Mouse (Mus musculus) right cerebral cortex, adult 2 months (tissue): ENCODE data around the gene Trak1.

ENCODE experiments used
- DNase-seq, 2 experiments: peaks; one replicate each; pipeline ENCODE4 v3.0.0; 2021 to 2022; ENCODE audit warnings: low spot score in 2 of 2

Gene Trak1

DNA sequence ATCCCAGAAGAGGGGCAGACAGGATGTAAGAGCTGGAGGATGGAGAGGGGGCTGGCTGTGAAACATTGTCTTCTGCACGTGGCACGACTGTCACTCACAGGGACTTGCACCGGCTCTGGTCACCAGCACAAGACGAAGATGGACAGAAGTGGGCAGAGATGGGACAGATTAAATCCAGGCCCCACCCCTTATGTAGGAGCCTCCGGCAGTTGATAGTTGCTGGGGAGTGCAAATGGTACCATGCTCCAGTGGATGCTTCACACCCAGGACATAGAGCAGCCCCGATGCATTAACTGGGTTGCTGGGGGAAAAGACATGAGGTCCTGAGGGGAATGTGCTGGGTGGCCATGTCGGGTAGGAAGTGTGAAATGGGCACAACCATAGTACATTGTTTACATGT, 2.1 kb upstream of the Trak1 start:
- no peak for DNase-seq

DNA sequence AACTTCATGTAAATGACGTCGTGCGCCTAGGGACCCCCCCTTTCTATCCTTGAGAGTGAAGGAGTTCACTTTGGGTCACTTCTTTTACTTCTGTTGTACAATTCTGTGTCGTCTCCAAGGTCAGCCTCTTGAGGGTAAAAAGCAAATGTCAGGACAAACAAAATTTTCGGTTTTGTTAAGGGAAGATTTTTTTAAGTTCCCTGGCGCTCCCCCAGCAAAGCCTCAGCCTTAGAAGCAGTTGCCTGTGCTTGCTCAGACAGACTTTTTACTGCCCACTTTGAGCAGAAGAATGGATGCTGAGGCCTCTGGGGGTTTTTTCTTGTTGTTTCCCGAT, 730 bp downstream of the Trak1 start:
- DNase-seq = no peak

DNA sequence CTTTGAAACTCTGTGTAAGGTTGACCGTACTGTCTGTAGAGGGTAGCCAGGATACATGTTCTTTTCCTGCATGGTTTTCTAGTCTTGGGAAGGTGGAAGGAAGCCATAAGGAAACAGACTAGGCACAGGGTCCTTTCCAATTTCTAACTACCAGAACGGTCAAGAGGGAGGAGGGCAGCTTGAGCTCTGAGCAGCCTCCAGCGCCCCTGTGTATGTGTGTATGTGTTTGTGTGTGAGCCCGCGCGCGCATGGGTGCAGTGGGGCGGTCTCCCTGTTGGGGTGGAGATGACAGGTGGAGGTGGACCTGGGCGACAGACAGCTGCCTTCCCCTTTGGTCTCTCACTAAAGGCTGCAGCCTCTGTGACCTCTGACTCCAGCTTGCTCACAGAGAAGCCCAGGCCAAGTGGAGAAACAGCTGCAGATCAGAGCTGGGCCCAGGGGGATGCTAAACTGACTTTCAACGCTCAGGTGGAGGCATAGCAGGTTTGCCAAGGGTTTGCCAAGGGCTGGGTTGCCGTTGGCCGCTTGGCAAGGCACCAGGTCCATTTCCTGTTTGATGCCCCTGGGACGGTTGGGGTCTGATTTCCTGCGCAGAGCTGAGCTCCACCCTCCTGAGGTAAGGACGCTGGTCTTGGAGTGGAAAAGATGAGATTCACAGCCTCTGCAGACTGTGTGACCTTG, 1.2 kb downstream of the Trak1 start:
- no peak for DNase-seq

GRCm38 (mm10) chr9:121299223-121299755, 2.0 kb downstream of the Trak1 start:
- DNase-seq = no peak

DNA sequence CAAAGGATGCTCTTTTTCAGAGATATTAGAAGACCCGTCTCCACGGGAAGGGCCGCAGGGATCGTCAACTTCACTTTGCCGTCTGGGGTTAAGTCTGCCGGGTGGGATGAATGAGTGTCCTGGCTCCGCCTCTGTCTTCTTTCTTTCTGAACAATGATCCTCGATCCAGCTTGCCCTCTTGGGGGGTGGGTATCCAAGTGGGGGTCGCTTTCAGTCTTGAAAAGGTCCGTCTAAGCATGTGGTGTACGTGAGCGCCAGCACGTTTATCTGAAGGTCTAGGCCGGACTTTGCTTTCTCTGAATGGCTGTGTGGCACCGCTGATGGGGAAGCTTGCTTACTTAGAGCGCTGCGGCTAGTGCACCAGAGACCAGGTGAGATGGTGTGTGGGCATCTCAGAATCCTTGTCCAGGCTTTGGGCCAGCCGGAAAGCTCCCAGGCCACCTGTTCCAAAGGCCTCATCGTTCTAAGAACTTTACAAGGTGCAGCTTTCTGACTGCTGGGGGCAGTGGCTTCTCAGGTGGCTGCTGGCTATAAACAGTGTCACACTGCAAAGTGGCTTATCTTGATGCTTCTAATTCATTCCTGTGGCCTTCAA, 2.8 kb downstream of the Trak1 start:
- no peak for DNase-seq

GRCm38 (mm10) chr9:121301041-121301920, 4.0 kb downstream of the Trak1 start:
- no peak for DNase-seq

DNA sequence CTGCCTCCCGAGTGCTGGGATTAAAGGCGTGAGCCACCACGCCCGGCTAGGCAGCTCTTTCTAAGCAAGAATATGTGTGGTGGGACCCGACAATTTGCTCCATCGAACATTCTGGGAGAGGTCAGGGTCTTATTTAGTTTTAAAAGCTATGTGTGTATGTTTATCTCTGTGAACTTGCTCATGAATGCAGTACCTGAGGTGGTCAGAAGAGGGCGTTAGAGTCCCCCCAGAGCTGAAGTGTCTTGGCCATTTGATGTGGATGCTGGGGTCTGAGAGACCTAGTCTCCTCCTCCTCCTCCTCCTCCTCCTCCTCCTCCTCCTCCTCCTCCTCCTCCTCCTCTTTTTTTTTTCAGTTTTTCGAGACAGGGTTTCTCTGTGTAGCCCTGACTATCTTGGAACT, 5.2 kb downstream of the Trak1 start:
- no peak for DNase-seq

GRCm38 (mm10) chr9:121303086-121303485, 5.8 kb downstream of the Trak1 start:
- DNase-seq = no peak

DNA sequence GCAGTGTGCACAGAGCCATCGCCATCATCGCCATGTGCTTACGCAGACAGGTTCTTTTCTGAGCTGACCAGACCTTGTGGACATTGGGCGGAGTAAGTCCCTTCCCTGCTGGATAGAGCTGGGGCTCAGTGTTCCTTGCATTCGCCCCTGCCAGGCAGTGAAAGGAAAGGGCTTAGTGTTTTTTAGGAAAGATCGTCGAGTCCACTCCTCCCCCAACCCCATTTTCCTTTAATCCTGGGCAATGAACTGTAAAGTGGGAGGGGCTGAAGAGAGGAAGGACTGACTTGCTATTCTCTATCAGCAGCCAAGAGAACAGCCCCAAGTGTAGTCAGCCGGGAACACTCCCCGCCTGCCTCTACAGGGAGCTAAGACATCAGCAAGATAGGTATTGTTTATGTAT, 6.4 kb downstream of the Trak1 start:
- no peak for DNase-seq

- DNase-seq = no peak
Measured at GRCm38 (mm10) chr9:121304520-121304919, 7.2 kb downstream of the Trak1 start.

DNA sequence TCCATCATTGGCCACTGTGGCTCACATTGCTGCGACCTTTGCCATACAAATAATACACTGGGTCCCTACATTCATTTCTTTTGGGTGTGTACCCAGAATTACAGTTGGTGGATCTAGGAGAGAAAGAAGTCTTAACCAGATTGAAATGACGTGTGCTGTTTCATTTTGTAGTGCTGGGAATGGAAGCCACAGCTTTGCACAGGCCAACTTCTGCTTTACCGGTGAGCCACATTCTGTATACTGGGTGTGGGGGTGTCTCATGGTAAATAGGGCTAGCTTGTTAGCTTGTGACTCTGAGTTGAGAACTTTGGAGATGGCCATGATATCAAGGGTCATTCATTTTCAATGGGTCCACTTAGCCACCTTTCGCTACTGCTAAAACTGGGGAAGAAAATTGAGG, 8.2 kb downstream of the Trak1 start:
- DNase-seq = no peak

DNA sequence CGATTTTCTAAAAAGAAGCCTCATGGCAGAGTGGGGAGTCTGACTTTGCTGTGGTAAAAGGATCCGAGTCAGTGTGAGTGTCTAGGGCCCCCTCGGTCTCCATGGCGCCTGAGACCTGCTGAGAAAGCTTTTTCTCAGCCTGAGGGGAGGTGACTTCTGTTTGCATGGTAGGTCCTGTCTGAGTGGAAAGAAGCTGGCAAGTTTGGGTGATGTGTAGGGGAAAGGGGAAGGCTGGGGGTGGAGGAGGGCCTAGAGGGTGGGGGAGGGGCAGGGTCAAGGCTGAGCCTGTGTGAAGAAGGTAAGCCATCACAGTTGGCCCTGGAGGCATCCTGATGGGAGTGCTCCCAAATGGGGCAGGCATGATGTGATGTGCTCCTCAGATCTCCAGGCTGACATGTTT, 12.0 kb downstream of the Trak1 start:
- no peak for DNase-seq

DNA sequence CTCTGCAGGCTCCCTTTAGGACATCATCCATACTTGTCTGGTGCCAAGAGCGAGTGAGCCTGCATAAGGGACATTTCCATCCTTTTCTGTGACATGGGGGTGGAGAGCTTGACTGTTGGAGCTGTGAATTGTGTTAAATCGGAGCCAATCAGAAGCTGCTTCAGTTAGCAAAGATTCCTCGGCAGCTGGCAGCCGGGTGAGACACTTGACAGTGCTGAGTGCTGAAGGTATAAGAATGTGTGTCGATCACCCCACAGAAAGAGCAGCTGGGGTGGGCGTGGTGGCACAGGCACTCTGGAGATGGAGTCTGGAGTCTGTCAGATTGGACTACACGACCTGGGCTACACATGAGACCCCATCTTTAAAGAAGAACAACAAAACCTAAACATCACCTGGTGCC, 13.2 kb downstream of the Trak1 start:
- DNase-seq = no peak

DNA sequence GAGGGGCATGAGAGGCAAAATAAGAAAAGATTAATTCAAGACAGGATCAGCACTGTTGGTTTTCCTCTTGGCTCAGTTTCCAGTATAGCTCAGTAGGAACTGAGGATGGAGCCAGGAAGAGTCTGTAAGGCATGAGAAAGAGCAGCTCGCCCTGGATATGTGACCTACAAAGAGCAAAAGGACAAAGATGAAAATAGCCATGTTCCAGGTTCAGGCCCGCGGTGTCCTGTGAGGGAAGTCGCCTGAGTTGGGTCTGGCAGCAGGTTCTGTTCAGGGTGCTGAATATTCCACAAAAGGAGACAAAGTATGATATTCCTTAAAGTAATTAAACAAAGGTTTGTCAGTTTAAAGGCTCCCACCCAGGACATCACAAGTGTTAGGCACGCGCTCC, 14.5 kb downstream of the Trak1 start:
- DNase-seq = no peak

DNA sequence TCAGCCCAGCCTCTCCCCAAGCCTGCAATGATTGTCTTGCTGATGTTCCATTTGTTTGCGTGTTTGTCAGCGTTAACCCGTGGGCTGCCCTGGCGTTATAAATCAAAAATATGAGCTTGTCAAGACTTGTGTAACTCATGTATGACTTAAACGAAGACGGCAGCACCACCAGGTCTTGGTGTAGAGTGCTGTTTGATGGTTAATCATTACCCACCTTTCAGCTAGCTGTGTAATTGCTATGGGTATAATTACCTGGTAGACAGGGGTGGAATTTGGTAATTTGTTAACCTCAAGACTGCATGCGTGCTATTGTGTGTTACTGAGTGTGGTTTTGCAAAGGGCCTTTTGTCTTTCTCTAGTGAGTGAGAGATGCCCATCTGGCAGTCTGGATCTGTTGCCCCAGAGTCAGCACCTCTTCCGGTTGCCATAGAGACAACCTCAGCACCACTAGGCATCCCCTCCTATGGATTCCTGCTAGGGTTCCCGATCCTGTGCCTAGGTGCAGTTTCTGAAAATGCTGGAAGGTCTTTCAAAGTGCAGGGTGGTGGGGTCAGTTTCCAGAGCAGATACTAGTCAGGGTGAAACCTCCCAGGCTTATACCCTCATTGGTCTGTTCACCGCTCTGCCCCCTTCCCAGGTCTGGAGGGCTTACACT, 15.1 kb downstream of the Trak1 start:
- no peak for DNase-seq

DNA sequence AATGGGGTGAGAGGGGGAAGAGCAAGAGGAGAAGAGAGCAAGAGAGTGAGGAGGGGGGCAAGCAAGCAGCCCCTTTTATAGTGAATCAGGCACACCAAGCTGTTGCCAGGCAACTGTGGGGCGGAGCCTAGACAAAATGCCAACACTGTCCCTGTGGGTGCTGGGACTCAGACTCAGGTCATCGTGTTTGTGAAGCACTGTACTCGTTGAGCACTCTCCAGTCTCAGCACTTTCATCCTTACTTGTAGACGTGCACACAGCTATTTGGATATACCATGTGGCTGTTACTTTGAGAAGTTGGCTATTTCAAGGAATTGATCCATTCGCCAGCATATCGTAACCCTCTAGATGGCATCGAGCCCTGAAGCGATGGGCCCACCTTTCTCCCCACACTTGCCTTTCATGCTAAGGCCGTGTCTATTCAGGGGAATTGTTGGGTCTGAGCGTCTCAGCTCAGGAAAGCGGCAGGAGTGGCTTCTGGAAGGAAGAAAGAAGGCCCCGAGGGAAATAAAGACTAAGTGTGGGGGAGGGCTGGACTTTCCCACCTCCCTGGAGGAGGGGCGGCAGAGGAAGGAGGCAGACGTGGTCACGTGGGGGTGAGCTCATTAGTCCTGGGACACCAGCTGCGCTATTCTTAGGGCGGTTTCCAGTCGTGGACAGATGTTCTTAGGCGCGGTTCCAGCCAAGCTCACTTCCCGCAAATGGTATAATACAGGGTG, 16.5 kb downstream of the Trak1 start:
- DNase-seq = peak; percentile 45 to 56

DNA sequence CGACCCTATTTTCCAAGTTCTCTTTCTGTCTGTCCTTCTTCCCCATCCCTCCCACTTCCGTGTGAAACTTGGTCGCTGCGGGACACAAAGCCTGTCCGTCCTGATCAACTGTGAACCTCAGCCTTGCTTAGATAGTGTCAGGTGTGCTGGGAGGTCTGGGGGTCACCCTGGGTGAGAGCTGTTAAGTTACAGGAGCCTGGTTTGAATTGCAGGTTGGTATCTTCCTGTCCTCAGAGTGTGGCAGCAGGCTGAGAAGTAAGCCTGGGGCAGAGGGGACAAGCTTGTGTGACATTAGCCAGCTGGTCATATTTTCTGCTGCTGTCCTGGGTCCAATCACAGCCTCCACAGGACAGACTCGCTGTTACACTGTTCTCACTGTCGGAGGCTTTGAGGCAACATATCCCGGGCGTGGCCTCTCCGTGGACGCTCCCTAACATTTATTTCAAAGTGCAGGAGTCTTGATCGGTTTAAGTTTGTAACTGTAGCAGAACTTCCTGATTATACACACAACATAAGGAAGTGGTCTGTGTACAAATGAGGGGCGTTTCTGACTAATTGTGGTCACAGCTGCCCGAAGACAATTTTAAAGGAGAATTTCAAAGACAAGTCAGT, 17.3 kb downstream of the Trak1 start:
- DNase-seq = no peak

GRCm38 (mm10) chr9:121315901-121316595, 18.7 kb downstream of the Trak1 start:
- no peak for DNase-seq

DNA sequence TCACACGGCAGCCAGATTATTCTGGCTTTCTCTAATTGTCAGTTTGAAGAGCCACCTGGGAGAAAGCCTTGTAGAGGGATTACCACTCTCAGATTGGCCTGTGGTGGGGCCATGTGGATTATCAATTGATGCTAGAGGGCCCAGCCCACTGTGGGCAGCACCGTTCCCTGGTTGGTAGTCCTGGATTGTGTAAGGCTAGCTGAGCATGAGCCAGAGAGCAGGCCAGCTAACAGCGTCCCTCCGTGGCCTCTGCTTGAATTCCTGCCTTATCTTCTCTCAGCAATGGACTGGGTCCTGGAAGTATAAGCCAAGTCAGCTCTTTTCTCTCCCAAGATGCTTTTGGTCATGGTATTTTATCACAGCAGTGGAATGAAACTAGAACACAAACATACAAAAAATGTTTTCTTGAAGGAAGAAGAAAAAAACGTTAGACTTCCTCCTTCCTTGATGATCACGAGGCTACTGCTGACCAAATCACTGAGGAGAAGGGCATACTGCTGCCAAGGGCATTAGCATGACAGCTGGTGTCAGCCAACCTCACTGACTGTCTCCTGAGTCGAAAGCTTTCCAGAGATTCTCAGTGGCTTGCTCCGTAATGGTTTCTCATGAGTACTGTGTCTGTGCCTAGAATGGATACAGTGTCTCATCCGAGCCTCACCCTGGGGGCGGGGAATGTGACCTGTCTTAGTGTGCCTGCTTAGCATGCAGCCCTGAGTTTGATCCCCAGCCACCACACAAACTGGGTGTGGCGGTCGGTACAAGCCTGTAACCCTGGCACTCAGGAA, 19.5 kb downstream of the Trak1 start:
- DNase-seq = no peak
